Mouse (Mus musculus): ENCODE results near the gene Calhm1. TPM values are rescaled to one million over a fixed set of nuclear protein-coding genes. Genes with fewer than 3 reads are reported as not detected.

Gene Calhm1
- not detected in 2 replicates for polyA plus RNA-seq (2012; rRNA removed)

DNA sequence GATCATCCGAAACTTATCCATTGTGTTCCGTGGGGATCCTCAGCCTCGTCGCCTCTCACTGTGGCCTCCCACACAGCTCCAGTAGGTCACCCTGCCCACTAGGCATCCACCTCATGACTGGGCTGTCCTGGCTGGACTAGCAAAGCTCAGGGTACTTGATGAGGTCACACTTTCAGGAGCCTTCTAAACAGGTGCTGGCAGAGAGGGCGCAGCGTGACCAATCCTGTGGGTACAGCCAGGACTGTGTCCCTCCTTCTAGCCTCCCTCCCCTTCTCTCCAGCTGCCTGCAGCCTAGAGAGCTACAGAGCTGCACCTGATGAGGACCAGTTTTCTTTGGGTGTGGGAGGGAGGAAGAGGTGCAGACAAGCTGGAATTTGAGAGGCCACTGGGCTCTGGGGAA lies at the start of gene Calhm1:
Calhm1 (minus strand) TSS at position 101 of the 400 bp plus-strand sequence.
- no peak for DNase-seq (ENCODE audit: low spot score)

DNA sequence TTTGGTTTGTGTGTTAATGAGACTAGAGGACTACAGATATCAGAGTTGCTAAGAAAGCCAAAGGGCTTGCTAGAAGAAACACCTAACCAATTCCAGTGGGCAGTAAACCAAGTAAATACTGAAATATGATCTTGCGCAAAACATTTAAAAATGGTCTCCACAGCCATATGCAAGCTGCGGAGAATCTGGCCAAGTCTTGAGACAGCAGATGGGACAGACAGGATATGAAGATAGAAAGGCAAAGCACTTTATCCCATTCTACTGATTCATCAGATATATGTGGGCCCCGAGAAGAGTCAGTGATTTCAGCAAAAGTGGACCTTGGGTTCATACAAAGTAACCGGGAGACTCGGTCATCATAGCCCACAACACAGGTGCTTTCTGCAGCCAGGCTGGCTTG lies 48.1 kb upstream of the Calhm1 start:
- DNase-seq (ENCODE audit: low spot score), result no peak

DNA sequence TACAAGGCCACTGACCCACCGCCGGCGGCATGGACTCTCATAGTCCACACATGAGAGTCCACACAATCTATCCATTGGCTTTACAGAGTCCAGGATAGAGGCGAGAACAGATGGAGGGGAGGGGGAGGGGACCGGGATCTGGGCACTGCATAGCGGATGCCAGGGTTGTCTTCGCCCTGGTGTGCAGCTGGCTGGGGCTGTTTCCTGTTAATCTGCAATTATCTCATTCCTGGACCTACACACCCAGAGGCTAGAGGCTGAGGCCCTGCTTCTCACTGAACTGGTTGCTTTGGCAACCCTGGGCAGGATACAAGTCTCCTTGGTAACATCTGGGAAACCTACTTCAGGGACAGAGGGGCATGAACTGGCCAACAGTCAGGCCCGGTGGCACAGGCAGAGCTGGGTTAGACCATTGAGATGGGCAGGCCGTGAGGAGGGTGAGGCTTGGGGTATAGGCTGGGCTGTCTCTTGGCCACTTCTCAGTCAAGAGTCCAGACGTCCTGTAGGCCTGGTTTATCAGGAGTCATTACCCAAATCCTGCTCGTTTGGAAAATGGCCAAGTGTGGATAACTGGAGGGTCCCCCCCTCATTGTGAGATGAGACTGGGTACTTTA lies 44.6 kb upstream of the Calhm1 start:
- no peak for DNase-seq (ENCODE audit: low spot score)

DNA sequence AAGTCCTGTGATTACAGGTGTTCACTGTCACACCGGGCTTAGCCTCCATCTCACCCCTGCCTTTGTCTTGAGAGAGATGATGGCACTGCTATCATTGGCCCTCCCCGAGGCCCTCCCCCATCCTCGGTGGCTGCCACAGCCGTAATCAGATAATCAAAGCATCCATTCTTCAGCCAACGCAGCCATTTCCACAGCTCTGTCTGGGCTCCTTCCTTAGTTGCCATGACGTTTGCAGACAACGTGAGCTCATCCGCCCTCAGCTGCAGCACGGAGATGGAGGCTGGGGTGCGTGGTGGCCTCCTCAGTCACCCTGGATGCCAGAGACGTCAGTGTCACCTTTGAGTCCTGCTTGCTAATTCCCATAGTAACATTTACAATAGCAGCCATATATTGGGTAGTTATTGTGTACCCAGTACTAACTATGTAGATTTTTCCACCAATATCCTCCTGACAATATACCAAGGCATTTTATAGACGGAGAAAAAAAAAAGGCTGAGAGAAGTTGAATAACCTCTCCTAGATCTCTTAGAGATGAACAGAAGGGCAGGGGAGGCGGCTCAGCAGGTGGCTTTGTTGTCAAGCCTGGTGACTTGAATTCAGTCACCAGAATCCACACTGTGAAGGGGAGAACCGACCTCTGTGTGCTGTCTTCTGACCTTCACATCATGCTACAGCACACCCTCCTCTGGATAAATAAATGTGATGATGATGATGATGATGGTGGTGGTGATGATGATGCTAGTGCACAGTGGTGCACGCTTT lies 42.6 kb upstream of the Calhm1 start:
- no peak for DNase-seq (ENCODE audit: low spot score)

DNA sequence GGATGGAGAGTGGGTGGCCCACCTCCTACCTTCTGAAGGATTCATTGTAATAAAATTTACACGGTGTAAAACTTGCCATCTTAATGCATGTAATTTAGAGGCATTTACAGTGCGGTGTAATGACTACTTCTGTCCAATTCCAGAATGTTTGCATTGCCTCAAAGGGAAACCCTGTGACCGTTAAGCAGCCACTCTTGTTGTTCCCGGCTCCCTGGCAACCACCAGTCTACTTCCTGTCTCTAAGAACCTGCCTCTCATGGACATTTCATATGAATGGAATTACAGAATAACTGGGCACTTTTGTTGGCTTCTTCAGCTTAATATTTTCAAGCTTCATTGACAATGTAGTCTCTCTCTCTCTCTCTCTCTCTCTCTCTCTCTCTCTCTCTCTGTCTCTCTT lies 40.7 kb upstream of the Calhm1 start:
- DNase-seq (ENCODE audit: low spot score), result no peak

DNA sequence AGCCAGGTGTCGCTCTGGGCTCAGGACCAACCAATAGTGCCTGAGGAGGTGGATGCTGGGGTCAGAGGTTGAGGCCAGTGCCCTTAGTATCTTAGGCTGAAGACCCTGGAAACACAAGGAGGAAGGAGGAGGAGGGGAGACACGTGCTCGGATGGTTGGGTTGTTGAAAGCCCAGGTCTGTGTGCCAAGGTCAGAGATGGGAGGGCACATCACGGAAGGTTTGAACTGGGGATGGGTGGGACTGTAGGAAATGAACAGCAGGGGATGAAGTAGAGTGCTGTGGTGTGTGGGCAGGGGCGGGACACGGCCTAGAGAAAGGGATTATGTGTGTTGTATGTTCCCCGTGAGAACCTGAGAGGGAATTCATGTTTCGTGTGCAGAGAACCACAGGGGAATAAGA lies 40.2 kb upstream of the Calhm1 start:
- DNase-seq (ENCODE audit: low spot score), result no peak

DNA sequence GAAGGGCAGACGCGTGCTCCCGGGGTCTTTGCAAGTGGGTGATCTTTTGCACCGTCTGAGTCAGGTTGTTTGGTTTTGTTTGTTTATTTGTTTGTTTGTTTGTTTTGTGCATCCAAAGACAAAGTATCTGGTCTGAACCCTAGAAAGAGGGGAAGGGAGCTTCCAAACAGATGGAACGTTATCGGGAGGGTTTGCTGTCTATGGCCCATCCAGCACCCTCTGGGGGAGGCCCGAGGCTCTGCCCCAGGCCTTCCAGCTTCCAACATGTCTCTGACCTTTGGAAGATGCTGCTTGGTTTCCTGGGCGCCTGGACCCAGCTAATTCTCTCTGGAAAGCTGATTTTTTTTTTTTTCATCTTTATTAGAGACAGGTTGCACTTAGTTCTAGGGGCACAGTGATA lies 36.0 kb upstream of the Calhm1 start:
- DNase-seq (ENCODE audit: low spot score), result no peak

DNA sequence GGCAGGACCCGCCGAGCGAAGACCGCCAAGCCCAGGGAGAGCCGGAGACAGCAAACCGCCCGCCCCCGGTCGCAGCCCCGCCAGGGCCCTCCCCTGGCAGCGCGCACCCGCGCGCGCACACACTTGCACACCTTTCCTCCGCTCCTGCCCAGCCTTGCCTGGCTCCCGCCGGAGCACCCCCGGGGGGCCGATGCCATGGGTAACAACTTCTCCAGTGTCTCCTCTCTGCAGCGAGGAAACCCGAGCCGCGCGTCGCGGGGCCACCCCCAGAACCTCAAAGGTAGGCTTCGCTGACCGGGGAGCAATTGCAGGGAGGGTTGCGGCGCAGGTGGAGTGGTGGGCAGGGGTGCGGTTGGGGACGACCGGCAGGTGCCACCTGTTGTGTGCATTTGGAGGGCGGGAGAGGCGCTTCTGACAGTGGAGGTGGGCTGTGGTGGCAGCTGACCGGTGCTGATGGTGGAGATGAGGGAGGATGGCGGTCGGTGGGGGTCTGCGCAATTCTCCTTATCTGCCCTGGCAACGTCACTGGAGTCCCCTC lies 35.3 kb upstream of the Calhm1 start:
- peak; percentile 43 for DNase-seq (ENCODE audit: low spot score)

DNA sequence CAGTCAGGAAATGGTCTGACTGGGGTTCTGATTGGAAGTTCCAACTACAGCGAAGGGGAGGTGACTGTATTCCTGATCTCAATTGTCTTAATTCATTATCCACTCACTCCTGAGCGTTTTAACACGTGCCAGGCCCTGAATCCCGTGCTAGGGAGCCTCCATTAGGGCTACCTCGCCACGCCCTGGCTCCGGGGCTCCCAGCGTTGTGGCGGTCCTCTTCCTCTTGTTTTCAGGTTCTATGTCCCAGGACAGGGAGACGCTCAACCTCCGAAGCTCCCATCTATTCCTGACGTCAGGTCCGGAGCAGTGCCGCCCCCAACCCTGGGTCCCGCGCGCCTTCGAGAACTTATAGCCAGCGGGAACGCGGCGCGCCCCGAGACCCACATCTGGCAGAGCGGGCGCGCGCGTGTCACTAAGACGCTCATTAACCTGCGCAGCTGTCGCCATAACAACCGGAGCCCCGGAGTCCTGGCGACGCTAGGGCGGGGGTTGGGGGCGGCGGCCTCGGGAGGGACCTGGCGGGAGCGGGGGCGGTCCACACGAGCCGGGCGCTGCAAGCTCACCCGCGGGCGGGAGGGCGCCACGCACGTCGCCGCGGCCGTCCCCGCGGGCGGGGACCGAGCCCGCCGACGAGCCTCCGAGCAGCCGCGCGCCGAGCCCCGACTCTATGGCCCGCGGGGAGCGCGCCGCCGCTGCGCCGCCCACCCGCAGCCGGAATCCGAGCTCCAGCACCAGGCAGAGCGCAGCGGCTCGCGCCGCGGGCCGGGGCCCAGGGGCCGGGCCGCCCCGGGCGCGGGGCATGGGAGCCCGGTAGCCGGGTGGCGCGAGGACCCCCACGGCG lies 34.6 kb upstream of the Calhm1 start, which contains the start of gene Neurl1a:
Neurl1a (plus strand) TSS at position 390 of the 841 bp plus-strand sequence.
- peak; percentile 47 for DNase-seq (ENCODE audit: low spot score)

DNA sequence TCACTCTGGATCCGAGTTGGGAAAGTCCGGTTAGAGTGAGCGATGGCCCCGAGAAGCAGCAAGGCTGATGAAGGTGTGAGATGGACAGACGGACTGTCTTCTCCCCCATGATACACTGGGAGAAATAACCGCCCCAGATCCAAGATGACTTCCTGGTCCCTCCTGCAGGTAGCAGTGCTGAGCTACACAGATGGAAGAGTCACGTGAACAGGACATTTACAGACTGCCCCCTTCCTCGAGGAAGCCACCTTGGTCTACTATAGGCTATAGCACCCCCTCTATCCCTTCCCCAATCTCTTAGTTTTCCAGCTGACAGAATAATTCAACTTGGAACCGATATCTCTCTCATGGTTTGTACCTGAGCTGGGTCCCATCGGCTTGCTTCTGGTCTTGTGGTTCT lies 33.9 kb upstream of the Calhm1 start:
- no peak for DNase-seq (ENCODE audit: low spot score)

DNA sequence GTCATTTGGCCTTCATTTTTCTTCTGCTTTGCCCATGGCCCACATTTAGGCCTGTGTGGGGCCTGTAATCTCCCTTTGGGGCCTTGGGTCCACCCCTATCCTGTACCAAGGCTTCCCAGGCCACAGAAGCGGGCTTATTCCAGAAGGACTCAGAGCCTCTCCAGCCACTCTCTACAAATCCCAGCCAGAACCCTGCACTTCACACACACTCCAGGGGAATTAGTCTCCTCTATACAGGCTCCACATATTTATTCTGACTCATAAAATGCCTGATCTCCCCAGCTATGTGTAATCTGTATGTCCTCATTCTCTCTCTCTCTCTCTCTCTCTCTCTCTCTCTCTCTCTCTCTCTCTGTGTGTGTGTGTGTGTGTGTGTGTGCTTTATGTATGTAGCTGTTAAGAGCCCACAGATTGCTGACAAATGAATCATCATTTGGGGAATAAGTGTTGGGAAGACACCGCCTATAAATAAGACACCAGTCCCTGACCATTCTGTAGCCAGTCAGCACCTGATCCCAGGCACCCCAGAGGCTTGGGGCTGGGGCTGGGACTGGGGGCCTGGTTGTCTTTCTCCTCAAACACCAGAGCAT lies 33.0 kb upstream of the Calhm1 start:
- DNase-seq (ENCODE audit: low spot score), result no peak

DNA sequence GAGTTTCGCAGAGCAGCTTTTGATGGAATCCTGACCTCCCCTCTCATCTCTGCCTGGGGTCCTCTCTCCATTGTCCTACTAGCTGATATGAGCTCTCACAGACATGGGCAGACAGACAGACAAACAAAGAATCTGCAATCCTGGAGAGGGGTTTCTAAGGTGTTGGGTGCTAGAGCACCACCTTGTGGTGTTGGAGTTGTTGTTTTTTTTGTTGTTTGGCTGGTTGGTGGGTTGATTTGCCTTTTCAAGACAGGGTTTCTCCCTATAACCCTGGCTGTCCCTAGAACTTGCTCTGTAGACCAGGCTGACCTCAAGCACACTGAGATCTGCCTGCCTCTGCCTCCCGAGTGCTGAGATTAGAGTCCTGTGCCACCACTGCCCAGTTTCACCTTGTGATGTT lies 31.4 kb upstream of the Calhm1 start:
- DNase-seq (ENCODE audit: low spot score), result no peak

DNA sequence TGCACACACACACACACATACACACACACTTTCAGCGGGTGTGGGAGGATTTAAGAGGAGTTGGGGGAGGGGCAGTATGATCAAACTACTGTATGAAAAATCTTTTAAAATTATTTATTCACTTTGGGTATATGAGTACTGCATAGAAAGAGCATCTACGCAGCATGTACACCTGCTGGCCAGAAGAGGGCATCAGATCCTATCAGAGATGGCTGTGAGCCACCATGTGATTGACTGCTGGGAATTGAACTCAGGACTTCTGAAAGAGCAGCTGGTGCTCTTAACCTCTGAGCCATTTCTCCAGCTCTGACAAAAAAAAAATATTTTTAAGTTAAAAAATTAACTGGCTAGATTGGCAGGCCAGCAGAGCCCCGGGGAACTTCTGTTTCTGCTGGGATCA lies 30.5 kb upstream of the Calhm1 start:
- DNase-seq (ENCODE audit: low spot score), result no peak

DNA sequence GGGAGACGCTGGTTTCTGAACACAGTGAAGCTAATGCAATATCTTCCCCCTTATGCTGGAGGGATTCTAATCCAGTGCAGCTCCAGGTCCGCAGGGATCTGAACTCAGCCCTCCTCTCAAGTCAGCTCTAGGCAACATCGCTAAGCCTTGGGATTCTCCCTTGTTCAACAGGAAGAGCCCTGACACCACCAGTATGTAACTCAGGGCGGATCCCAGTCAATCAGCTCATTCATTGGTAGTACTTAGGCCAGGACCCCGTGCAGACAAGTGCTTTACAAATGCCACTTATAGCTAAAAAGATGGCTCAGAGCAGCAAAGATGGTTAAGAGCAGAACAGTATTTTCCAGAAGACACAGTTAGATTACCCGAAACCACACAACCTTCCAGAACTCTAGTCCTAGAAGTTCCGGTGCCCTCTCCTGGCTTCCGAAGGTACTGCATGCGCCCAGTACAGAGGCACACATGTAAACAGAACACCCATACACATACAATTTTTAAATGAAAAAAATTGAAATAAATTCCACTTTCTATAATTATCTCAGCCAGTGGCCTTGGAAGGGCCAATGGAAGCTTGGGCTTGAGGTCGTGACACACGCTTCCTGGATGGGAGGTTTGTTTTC lies 24.8 kb upstream of the Calhm1 start:
- peak; percentile 72 for DNase-seq (ENCODE audit: low spot score)

DNA sequence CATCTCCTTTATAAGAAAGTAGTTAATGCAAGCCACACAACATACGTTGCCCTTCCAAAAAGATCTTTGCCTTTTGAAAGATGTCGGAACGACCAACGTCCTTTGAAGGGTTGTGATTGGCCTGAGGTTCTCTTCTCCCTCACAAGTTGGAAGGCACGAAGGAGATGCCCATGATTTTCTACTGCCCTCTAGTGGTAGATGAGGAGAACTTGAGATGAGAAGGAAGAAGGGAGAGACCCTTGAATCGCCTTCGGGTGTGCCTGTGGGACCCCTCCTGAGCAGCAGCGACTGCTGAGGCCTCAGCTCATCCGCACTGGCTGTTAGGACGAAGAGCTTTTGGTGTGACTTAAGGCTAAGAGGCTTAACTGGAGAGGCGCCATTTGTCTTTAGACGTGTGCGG lies 24.2 kb upstream of the Calhm1 start:
- no peak for DNase-seq (ENCODE audit: low spot score)

DNA sequence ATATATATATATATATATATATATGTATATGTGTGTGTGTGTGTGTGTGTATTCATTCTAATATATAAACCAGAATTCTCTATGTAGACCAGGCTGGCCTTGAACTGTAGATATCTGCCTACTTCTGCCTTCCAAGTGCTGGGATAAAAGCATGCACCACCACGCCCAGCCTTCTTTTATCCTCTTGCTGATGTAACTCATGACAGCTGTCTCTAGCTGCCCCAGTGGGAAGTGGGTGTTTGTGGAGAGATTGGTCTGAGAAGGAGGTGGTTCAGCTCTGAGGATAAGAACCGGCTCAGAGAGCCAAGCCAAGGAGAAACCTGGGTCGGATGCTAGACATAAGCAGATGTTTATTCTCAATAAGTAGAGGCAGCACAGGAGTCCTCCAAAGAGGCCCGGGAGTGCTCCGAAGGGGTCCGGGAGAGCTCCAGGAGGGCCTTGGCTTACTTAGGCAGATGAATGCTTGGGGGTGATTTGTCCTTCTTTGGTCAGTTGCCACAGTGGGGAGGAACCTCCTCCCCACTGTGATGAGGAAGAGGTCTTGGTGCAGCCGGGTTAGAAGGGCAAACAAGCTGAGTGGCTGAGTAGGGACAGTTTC lies 23.7 kb upstream of the Calhm1 start:
- no peak for DNase-seq (ENCODE audit: low spot score)

DNA sequence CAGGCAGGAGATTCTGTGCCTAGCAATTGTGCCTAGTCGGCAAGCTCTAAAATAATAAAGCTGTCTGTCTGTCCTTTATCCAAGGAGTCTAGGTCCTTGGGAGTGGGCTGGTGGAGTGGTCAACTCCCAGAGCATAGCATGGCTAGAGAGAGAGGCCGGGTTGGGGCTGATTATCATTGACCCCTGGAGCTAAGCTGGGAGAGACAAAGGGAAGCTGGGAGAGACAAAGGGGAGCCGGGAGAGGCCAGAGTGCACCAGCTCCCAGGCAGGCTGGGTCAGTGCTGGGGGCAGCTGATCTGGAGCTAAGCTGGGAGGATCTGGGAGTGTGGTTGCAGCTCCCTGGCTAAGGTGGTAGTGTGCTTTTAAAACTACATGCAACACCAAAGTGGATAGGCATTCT lies 22.7 kb upstream of the Calhm1 start:
- DNase-seq (ENCODE audit: low spot score), result no peak

DNA sequence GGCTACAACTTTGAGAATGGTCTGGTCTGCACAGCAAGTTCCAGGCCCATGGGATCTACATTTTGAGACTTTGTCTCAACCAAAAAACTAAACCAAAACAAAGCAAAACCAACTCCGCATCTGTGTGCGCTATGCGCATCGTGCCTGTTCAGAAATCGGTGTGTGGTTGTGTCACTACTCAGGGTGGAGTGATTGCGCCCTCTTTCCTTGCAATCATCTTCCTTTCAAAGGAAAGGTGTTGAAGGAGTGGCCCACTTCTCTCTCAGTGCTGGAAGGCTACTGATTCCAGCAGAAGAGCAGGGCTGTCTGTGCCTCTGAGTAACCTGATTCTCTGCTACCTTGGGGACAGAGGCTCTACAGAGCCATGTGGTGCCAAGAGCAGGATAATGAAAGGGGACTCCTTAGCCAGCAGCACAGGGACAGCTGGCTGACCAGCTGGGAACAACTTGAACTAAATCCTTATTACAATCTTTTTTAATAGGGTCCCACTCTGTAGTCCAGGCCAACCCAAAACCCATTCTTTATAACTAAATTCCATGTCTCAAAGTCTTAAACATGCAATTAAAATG lies 19.2 kb upstream of the Calhm1 start:
- no peak for DNase-seq (ENCODE audit: low spot score)

DNA sequence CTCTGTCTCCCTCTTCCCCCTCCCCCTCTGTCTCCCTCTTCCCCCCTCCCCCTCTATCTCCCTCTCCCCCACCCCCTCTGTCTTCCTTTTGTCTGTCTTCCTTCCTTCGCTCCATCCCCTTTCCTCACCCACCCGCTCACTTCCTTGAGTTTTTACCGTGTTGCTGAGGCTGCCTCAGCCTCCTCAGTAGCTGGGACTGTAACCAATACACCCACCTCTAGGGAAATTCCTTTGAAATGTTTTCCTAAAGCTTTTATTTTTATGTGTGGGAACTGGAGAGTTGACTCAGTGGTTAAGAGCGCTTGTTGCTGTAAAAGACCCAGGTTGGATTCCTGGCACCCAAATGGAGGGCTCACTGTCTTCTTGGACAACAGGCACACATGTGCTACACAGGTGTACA lies 17.6 kb upstream of the Calhm1 start:
- no peak for DNase-seq (ENCODE audit: low spot score)

DNA sequence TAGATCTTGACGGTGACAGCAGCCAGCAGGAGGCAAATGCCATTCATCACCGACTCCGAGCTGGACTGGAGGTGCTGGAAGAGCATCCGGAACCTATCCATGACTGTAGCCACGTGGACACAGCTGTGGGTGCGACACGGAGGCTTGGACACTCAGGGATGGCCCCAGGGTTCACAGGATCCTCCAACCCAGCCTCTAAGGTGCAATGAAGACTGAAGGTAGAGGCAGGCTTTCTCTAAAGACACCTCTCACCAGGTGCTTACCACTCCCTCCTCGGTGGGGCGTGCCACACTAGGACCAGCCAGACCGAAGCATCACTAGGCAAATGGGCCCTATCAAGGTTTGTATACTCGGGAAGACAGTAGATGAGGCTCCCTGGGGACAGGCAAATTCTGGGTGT lies 13.6 kb upstream of the Calhm1 start, which contains the start of gene Calhm3:
Calhm3 (minus strand) TSS at position 101 of the 400 bp plus-strand sequence.
- DNase-seq (ENCODE audit: low spot score), result no peak

DNA sequence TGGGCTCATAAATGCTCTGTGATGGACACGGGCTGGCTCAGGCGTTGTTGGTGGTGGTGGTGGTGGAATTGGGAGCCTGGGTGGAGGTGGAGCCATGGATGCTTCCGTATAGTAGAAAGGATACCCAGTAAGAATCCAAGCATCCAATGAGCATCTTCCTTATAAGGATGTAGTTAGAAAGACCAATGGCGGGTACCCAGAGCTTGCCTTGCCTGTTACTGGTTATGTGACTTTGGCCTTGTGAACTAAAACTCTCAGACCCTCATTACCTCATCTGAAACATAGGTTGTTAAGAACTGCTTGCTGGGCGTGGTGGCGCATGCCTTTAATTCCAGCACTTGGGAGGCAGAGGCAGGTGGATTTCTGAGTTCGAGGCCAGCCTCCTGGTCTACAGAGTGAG lies 9.7 kb upstream of the Calhm1 start:
- DNase-seq (ENCODE audit: low spot score), result no peak

Measured in urinary bladder, adult 2 months (tissue).